29 mouse cellular contexts compared by ENCODE assay signal in genomic region chr9:67214191-67214985, GRCm38 (mm10).
DNase-seq lines count a peak whose midpoint lies in the region; ATAC-seq and TF ChIP-seq lines count a peak whose summit lies in the region.
"Had no signal": no experiment of that assay in that cellular context is flagged by ENCODE, and none has a peak within 500 bp of the region (broad histone marks: within the 10 kb centered on the region; RNA-seq: fewer than 3 reads in every experiment).

No protein-coding gene starts in this region.

- H3K27ac ChIP-seq in gastrocnemius, adult 2 months = no peak overlapping the region
- peak overlapping the region; percentile 14; the same call in 1 of the 2 replicates for H3K27ac ChIP-seq in intestine, embryonic 16.5 days (ENCODE audit: low read length)
- no peak overlapping the region for H3K27ac ChIP-seq in intestine, embryonic 15.5 days
- H3K27ac ChIP-seq in limb, embryonic 10.5 days = peak overlapping the region; percentile 73
- H3K27ac ChIP-seq: hindbrain, embryonic 15.5 days; kidney, embryonic 15.5 days; left cerebral cortex, adult 2 months; stomach, embryonic 15.5 days had no signal

- no peak for TF ChIP-seq CTCF in gastrocnemius, adult 2 months (IDR thresholded peaks at IDR 0.05)

- peak; percentile 13 for DNase-seq in gastrocnemius, adult 2 months
- DNase-seq in gastrocnemius, postnatal 14 days = no peak
- peak; percentile 40 for DNase-seq in Muller cell, postnatal 12 days (ENCODE audit: inconsistent ontology term)
- no peak for DNase-seq in limb, embryonic 10.5 days (ENCODE audit: low spot score)
- DNase-seq in cerebellum, postnatal 14 days = no peak
- no peak for DNase-seq in T-cell, adult 2 months (ENCODE audit: low spot score)
- DNase-seq: adrenal gland, adult 2 months; B cell, adult 2 months; cerebellum, adult 11 months; cerebellum, postnatal 10 days; forebrain, postnatal 0 days; heart, postnatal 36 days; kidney, adult 11 months; layer of hippocampus, adult 9-11 months; left cerebral cortex, postnatal 4 days; liver, postnatal 0 days; lung, postnatal 14 days; right cerebral cortex, adult 18-20 months; right cerebral cortex, postnatal 4 days; thymus, adult 2 months had no signal

- no peaks in the 10 kb centered on the region for H3K27me3 ChIP-seq in intestine, embryonic 16.5 days (replicated peaks; ENCODE audit: control insufficient read depth, insufficient read depth, low read length)
- no peaks in the 10 kb centered on the region for H3K27me3 ChIP-seq in intestine, embryonic 15.5 days (replicated peaks)
- no peaks in the 10 kb centered on the region for H3K27me3 ChIP-seq in limb, embryonic 10.5 days (ENCODE audit: low read depth, poor library complexity, severe bottlenecking)
- H3K27me3 ChIP-seq: CH12.LX; hindbrain, embryonic 15.5 days; kidney, embryonic 15.5 days; stomach, embryonic 15.5 days had no signal

- no peak for ATAC-seq in intestine, embryonic 16.5 days
- ATAC-seq in intestine, embryonic 15.5 days = no peak
- ATAC-seq: forebrain, postnatal 0 days; liver, postnatal 0 days had no signal

- WGBS in intestine, embryonic 16.5 days = 64% methylated on average over 3 of the region's 3 CpGs
- WGBS in intestine, embryonic 15.5 days = 66% methylated on average over 3 of the region's 3 CpGs
- WGBS in limb, embryonic 10.5 days = 77% methylated on average over 3 of the region's 3 CpGs

- H3K36me3 ChIP-seq in intestine, embryonic 16.5 days (ENCODE audit: control insufficient read depth, insufficient read depth, low read length) = no peaks in the 10 kb centered on the region
- H3K36me3 ChIP-seq in intestine, embryonic 15.5 days = no peaks in the 10 kb centered on the region
- peaks cover 13% of the 10 kb centered on the region for H3K36me3 ChIP-seq in limb, embryonic 10.5 days
- H3K36me3 ChIP-seq: kidney, embryonic 15.5 days; stomach, embryonic 15.5 days had no signal

- no peak overlapping the region for H3K4me2 ChIP-seq in intestine, embryonic 16.5 days (ENCODE audit: low read depth, low read length)
- no peak overlapping the region for H3K4me2 ChIP-seq in intestine, embryonic 15.5 days (replicated peaks)
- H3K4me2 ChIP-seq: hindbrain, embryonic 15.5 days; liver, embryonic 11.5 days; midbrain, embryonic 11.5 days had no signal

- no peak overlapping the region for H3K4me3 ChIP-seq in gastrocnemius, adult 2 months
- no peak overlapping the region for H3K4me3 ChIP-seq in intestine, embryonic 16.5 days (ENCODE audit: low read length)
- no peak overlapping the region for H3K4me3 ChIP-seq in intestine, embryonic 15.5 days (replicated peaks)
- H3K4me3 ChIP-seq in limb, embryonic 10.5 days = no peak overlapping the region
- H3K4me3 ChIP-seq: hindbrain, embryonic 15.5 days; kidney, embryonic 15.5 days; left cerebral cortex, adult 2 months; stomach, embryonic 15.5 days had no signal

- H3K4me1 ChIP-seq in intestine, embryonic 16.5 days (ENCODE audit: control insufficient read depth, insufficient read depth, low read length) = peaks cover 5% of the 10 kb centered on the region; the same call in 1 of the 2 replicates
- H3K4me1 ChIP-seq in intestine, embryonic 15.5 days (replicated peaks) = peaks cover 3% of the 10 kb centered on the region; the same call in 1 of the 2 replicates
- peaks cover 43% of the 10 kb centered on the region for H3K4me1 ChIP-seq in limb, embryonic 10.5 days
- H3K4me1 ChIP-seq: hindbrain, embryonic 15.5 days had no signal

- no peak overlapping the region for H3K9ac ChIP-seq in intestine, embryonic 16.5 days (ENCODE audit: low read depth, low read length)
- H3K9ac ChIP-seq in intestine, embryonic 15.5 days = no peak overlapping the region
- H3K9ac ChIP-seq: forebrain, postnatal 0 days; hindbrain, embryonic 15.5 days; kidney, embryonic 15.5 days; liver, postnatal 0 days; stomach, embryonic 15.5 days had no signal

- no peaks in the 10 kb centered on the region for H3K9me3 ChIP-seq in intestine, embryonic 16.5 days (ENCODE audit: control insufficient read depth, low read length)
- no peaks in the 10 kb centered on the region for H3K9me3 ChIP-seq in intestine, embryonic 15.5 days
- no peaks in the 10 kb centered on the region for H3K9me3 ChIP-seq in limb, embryonic 10.5 days (replicated peaks)
- H3K9me3 ChIP-seq: hindbrain, embryonic 15.5 days; kidney, embryonic 15.5 days; stomach, embryonic 15.5 days had no signal

- intact Hi-C loops in gastrocnemius, adult 2 months (cut with DNase I) = loop anchor here (5.0 kb wide), 2 partner anchors 167 to 212 kb away; partner anchors contain the start of gene Tpm1
- intact Hi-C loops in gastrocnemius, postnatal 14 days (cut with DNase I; ENCODE audit: low total_unique reads) = no loop called here

Comparison
In these comparisons a context has a peak if more than half of its experiments do, and no peak if none do; other contexts are left out.
1. DNase-seq: peak in gastrocnemius, adult 2 months (single experiment) and Muller cell, postnatal 12 days (single experiment); none in gastrocnemius, postnatal 14 days (single experiment), limb, embryonic 10.5 days (single experiment), cerebellum, postnatal 14 days (0 of 2) and T-cell, adult 2 months (single experiment).
2. H3K27ac ChIP-seq: peak in intestine, embryonic 16.5 days (single experiment) and limb, embryonic 10.5 days (single experiment); none in gastrocnemius, adult 2 months (single experiment) and intestine, embryonic 15.5 days (single experiment).